Mouse (Mus musculus): ENCODE data around the gene Rhcg.

DNA sequence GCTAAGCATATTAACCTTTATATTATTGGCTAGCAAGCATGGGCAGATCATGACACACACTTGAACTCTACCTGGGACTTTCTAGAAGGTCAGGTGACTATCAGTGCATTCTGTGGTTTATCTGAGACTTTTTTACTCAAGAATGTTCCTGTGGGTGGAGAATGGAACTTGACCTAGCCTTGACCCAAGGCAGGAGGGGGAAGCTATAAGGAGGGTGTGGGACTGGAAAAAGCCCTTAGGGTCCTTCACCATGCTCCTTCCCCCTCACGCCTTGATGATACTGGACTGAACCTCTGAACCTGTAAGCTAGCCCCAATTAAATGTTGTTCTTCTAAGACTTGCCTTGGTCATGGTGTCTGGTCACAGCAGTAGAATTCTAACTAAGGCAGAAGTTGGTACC lies 36.7 kb upstream of the Rhcg start:
- no peak for TF ChIP-seq CTCF (IDR thresholded peaks at IDR 0.05; ENCODE audit: control insufficient read depth, insufficient read depth, insufficient read length)
- no peak for TF ChIP-seq CEBPB (IDR thresholded peaks at IDR 0.05; ENCODE audit: low read depth)
- no peak for TF ChIP-seq MYOG (IDR thresholded peaks at IDR 0.05; ENCODE audit: control insufficient read depth, extremely low read depth, insufficient read length)
- TF ChIP-seq MYOD1 (IDR thresholded peaks at IDR 0.05; ENCODE audit: control insufficient read depth, insufficient read length, low read depth), result no peak
- no peak for TF ChIP-seq MAX (IDR thresholded peaks at IDR 0.05)

All from C2C12 (cell line).